Mouse (Mus musculus) myocyte (in vitro differentiated cells): ENCODE measurements around the gene Gm11111.

ENCODE experiments used
- CEBPB ChIP-seq: IDR thresholded peaks from 2 replicates; pipeline ENCODE4 v1.6.1; 2011; ENCODE audit warnings: mild to moderate bottlenecking, moderate library complexity; ENCODE audit not compliant: poor library complexity, insufficient read depth, severe bottlenecking
- E2F4 ChIP-seq: IDR thresholded peaks from one replicate; pipeline ENCODE4 v1.6.1; 2011; ENCODE audit warnings: mild to moderate bottlenecking, control low read depth, moderate library complexity; ENCODE audit not compliant: insufficient read depth
- MAX ChIP-seq: IDR thresholded peaks from one replicate; pipeline ENCODE4 v1.6.1; 2011; ENCODE audit warnings: low read depth, mild to moderate bottlenecking, control low read depth
- MYOG ChIP-seq, 3 experiments: IDR thresholded peaks; one replicate each; pipeline ENCODE4 v1.6.1; 2011; ENCODE audit warnings: control low read depth in 2 of 3, low read depth in 2 of 3, mild to moderate bottlenecking in 2 of 3; ENCODE audit not compliant: insufficient read length in 2 of 3, control insufficient read depth in 1 of 3, insufficient read depth in 1 of 3
- POLR2A ChIP-seq: IDR thresholded peaks from one replicate; pipeline ENCODE4 v1.6.1; 2011; ENCODE audit warnings: low read depth, mild to moderate bottlenecking, control low read depth, moderate library complexity; ENCODE audit not compliant: insufficient read length
- POLR2AphosphoS2 ChIP-seq: IDR thresholded peaks from one replicate; pipeline ENCODE4 v1.6.1; 2011; ENCODE audit warnings: low read depth, control low read depth; ENCODE audit not compliant: insufficient read length
- REST ChIP-seq: IDR thresholded peaks from one replicate; pipeline ENCODE4 v1.6.1; 2011; ENCODE audit warnings: mild to moderate bottlenecking, control low read depth, moderate library complexity; ENCODE audit not compliant: insufficient read depth, insufficient read length
- TCF12 ChIP-seq: IDR thresholded peaks from one replicate; pipeline ENCODE4 v1.6.1; 2011; ENCODE audit warnings: mild to moderate bottlenecking, control low read depth; ENCODE audit not compliant: poor library complexity, insufficient read depth, severe bottlenecking
- USF1 ChIP-seq: IDR thresholded peaks from one replicate; pipeline ENCODE4 v1.6.1; 2011; ENCODE audit warnings: low read depth, mild to moderate bottlenecking, control low read depth, moderate library complexity

DNA sequence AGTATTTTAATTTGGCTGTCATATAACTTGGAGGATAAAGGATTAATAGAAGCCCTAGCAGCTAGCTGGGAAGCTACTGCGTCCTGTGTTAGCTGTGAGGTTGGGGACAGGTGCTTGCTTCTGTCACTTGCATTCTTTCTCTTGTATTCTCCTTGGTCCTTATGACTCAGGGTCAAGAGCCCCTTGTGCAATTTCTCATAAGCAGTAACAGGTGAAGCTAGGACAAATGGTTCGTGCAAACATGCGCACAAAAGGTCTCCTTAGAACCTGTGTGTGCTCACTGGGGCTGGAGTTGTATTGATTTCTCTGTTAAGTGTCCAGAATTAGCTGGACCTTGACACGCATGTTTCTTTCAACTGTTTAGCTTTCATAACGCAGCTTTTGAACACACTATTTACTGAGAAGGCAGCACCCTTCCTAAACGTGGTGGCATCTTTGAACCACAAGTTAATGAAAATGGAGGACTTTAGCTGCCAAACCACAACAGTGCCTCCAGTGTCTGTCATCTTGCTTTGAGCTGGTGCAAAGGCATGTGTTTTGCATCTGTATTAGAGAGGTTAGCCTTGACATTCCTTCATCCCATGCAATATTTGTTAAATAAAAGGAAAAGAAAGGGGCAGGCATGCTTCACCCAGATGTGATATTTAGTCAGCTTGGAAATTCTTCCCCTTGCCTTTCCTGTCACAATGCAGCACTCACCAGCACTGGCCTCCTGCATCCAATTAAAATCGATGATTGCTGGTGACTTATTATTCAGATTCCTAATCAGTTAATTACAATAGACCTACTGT lies 511 bp downstream of the Gm11111 start:
- TF ChIP-seq POLR2A = no peak
- TF ChIP-seq TCF12 = no peak
- no peak for TF ChIP-seq MYOG (IDR thresholded peaks at IDR 0.05; ENCODE audit: control insufficient read depth in 1 of 3, insufficient read depth in 1 of 3, insufficient read length in 2 of 3, low read depth in 2 of 3)
- TF ChIP-seq E2F4 = no peak
- no peak for TF ChIP-seq REST
- no peak for TF ChIP-seq CEBPB
- TF ChIP-seq MAX = no peak
- no peak for TF ChIP-seq POLR2AphosphoS2
- TF ChIP-seq USF1 = no peak
